Mouse (Mus musculus) limb, embryonic 11.5 days (tissue): ENCODE measurements around the gene Erg28. TPM values are rescaled to one million over a fixed set of nuclear protein-coding genes. Genes with fewer than 3 reads are reported as not detected.

ENCODE experiments used
- ATAC-seq: fragments of 200-750 bp; cut with Nextera tagmentation; 2 replicates; pipeline ENCODE4 v1.8.0; 2017; ENCODE audit warnings: low read depth; ENCODE audit not compliant: insufficient number of reproducible peaks, low FRiP score, low TSS enrichment
- DNase-seq: peaks from one replicate; pipeline ENCODE4 v3.0.0-alpha.2; 2015; ENCODE audit warnings: low spot score
- H3K27ac ChIP-seq: fragments of 300-500 bp; sonication (generic); replicated peaks from 2 replicates; pipeline ENCODE4 v1.5.1; 2014; ENCODE audit warnings: low read depth, mild to moderate bottlenecking, low read length
- H3K27me3 ChIP-seq: fragments of 300-500 bp; sonication (generic); 2 replicates; pipeline ENCODE4 v1.6.1; 2014; ENCODE audit warnings: mild to moderate bottlenecking, low read length, mixed read lengths; ENCODE audit not compliant: control insufficient read depth, insufficient read depth
- H3K36me3 ChIP-seq: fragments of 300-500 bp; sonication (generic); 2 replicates; pipeline ENCODE4 v1.6.1; 2014; ENCODE audit warnings: mild to moderate bottlenecking, low read length, moderate library complexity, mixed read lengths; ENCODE audit not compliant: control insufficient read depth, insufficient read depth
- H3K4me1 ChIP-seq: fragments of 300-500 bp; sonication (generic); 2 replicates; pipeline ENCODE4 v1.6.1; 2014; ENCODE audit warnings: low read length, mixed read lengths; ENCODE audit not compliant: control insufficient read depth, insufficient read depth
- H3K4me2 ChIP-seq: fragments of 300-500 bp; sonication (generic); 2 replicates; pipeline ENCODE4 v1.6.1; 2014; ENCODE audit warnings: low read depth, mild to moderate bottlenecking, moderate library complexity; ENCODE audit not compliant: severe bottlenecking
- H3K4me3 ChIP-seq: fragments of 300-500 bp; sonication (generic); 2 replicates; pipeline ENCODE4 v1.5.1; 2014; ENCODE audit warnings: low read depth, low read length
- H3K9ac ChIP-seq: fragments of 300-500 bp; sonication (generic); 2 replicates; pipeline ENCODE4 v1.6.1; 2014; ENCODE audit warnings: mild to moderate bottlenecking, low read length
- H3K9me3 ChIP-seq: fragments of 300-500 bp; sonication (generic); 2 replicates; pipeline ENCODE4 v1.6.1; 2016; ENCODE audit warnings: low read length; ENCODE audit not compliant: control insufficient read depth
- WGBS: fragments of 180-500 bp; shearing (Covaris S2); extraction: QIAGEN DNeasy Blood & Tissue Kit; methylation state at CpG from one replicate; pipeline ENCODE4 v1.1.7; 2014; 5-methylcytosine and 5-hydroxymethylcytosine counted together
- polyA plus RNA-seq: library from polyadenylated mRNA; unstranded; fragments of >200 nt; fragmentation: Nextera tagmentation; extraction: Ambion mirVana; gene quantifications from 2 replicates; pipeline ENCODE4 v1.2.1, GENCODE M21; 2014

Gene Erg28
- polyA plus RNA-seq, 1 experiment from 2014 or later: 111 TPM

DNA sequence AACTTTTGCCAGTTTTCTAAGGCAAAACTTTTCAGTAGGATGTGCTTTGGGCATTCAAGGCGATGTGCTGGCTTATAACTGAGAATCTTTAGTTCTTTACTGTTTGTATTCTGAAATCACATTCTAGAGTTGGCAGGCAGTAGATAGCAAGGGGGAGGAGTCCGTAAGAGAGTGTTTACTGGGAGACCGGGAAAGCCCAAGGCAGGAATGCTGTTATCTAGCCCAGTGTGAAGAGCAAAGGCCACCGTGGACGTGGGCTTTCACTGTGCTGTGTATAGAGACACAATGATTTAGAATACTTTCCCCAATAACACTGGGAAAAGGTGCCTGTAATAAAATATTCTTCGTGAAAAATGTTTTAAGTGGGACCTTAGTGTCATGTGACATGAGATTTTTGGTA, 14.6 kb downstream of the Erg28 start:
- 59% methylated on average over 6 of the region's 6 CpGs for WGBS
- Histone ChIP-seq H3K4me2 (no peak overlapping the region), H3K27me3 (no peaks in the 10 kb centered on the region), H3K9me3 (no peaks in the 10 kb centered on the region), H3K36me3 (peaks cover 8% of the 10 kb centered on the region; the same call in 1 of the 2 replicates), H3K9ac (no peak overlapping the region), H3K4me1 (no peaks in the 10 kb centered on the region), H3K27ac (no peak overlapping the region), H3K4me3 (no peak overlapping the region)
- ATAC-seq: no peak
- DNase-seq: no peak

- no peaks in the 10 kb centered on the region for H3K4me1 ChIP-seq
- no peaks in the 10 kb centered on the region for H3K9me3 ChIP-seq
- DNase-seq (no peak), ATAC-seq (no peak)
- WGBS: 37% methylated on average over 9 of the region's 9 CpGs
- no peak overlapping the region for H3K4me3 ChIP-seq
- no peak overlapping the region for H3K9ac ChIP-seq
- H3K27ac ChIP-seq: no peak overlapping the region
- no peak overlapping the region for H3K4me2 ChIP-seq
- H3K36me3 ChIP-seq: no peaks in the 10 kb centered on the region
- no peaks in the 10 kb centered on the region for H3K27me3 ChIP-seq
Measured at GRCm38 (mm10) chr12:85800031-85800430, 24.3 kb downstream of the Erg28 start.

GRCm38 (mm10) chr12:85795551-85795950, 28.8 kb downstream of the Erg28 start:
- Histone ChIP-seq H3K27me3 (no peaks in the 10 kb centered on the region), H3K9ac (no peak overlapping the region), H3K4me3 (no peak overlapping the region), H3K36me3 (no peaks in the 10 kb centered on the region), H3K27ac (no peak overlapping the region), H3K4me2 (no peak overlapping the region), H3K4me1 (no peaks in the 10 kb centered on the region), H3K9me3 (no peaks in the 10 kb centered on the region)
- no peak for DNase-seq
- WGBS: 86% methylated on average over 1 of the region's 1 CpGs
- no peak for ATAC-seq

DNA sequence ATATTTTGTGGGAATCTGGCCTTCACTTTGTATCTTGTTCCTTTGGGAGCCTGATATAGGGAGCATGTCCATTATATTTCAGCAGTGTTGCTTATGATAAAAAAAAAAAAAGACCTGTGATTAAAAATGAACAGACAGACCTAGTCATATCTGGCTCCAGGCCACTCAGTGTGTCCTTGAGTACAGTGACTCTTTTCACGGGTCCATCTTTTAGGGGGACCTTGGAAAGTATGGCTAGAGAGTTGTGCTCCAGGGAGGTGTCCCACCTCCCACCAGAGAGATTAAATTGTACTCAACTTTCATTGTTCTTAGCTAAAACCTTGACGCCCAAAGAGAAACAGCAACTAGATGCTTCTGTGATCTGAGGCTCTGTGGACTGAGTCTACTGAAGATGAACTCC, 30.3 kb downstream of the Erg28 start:
- 83% methylated on average over 2 of the region's 2 CpGs for WGBS
- Histone ChIP-seq H3K4me3 (no peak overlapping the region), H3K27ac (no peak overlapping the region), H3K36me3 (no peaks in the 10 kb centered on the region), H3K4me2 (no peak overlapping the region), H3K27me3 (no peaks in the 10 kb centered on the region), H3K9ac (no peak overlapping the region), H3K9me3 (no peaks in the 10 kb centered on the region), H3K4me1 (no peaks in the 10 kb centered on the region)
- DNase-seq (no peak), ATAC-seq (no peak)

DNA sequence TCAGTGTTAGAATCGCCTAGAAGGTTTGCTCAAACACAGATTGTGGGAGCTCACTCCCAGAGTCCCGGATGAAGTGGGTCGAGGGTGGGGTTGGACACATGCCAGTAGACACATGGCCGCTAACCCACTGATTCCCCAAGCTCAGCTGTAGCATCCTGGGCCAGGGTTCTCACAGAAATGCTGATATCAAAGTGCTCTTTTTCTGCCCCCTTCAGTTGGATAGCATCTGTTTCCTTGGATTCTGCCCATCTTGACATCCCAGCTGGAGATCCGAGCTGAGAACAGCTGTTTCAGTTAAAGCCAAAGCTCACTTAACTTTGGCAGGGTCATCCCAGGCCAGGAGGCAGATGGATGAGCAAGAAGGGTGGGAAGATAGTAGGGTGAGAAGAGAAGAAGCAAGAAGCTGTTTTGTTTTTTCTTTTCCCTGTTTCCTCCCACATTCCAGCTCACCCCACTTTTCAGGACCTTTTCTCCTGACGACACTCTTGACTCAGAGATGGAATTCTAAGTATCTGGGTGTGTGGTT, 31.5 kb downstream of the Erg28 start:
- WGBS: 73% methylated on average over 6 of the region's 6 CpGs
- no peaks in the 10 kb centered on the region for H3K9me3 ChIP-seq
- H3K4me1 ChIP-seq: no peaks in the 10 kb centered on the region
- no peak overlapping the region for H3K4me2 ChIP-seq
- no peak for ATAC-seq
- no peak overlapping the region for H3K27ac ChIP-seq
- no peaks in the 10 kb centered on the region for H3K36me3 ChIP-seq
- H3K4me3 ChIP-seq: no peak overlapping the region
- H3K9ac ChIP-seq: no peak overlapping the region
- no peaks in the 10 kb centered on the region for H3K27me3 ChIP-seq
- no peak for DNase-seq

GRCm38 (mm10) chr12:85792158-85792557, 32.2 kb downstream of the Erg28 start:
- Histone ChIP-seq H3K36me3 (no peaks in the 10 kb centered on the region), H3K4me2 (no peak overlapping the region), H3K9me3 (no peaks in the 10 kb centered on the region), H3K4me1 (no peaks in the 10 kb centered on the region), H3K9ac (no peak overlapping the region), H3K27ac (no peak overlapping the region), H3K4me3 (no peak overlapping the region), H3K27me3 (no peaks in the 10 kb centered on the region)
- 83% methylated on average over 4 of the region's 4 CpGs for whole genome bisulfite sequencing
- DNase-seq (no peak), ATAC-seq (no peak)

DNA sequence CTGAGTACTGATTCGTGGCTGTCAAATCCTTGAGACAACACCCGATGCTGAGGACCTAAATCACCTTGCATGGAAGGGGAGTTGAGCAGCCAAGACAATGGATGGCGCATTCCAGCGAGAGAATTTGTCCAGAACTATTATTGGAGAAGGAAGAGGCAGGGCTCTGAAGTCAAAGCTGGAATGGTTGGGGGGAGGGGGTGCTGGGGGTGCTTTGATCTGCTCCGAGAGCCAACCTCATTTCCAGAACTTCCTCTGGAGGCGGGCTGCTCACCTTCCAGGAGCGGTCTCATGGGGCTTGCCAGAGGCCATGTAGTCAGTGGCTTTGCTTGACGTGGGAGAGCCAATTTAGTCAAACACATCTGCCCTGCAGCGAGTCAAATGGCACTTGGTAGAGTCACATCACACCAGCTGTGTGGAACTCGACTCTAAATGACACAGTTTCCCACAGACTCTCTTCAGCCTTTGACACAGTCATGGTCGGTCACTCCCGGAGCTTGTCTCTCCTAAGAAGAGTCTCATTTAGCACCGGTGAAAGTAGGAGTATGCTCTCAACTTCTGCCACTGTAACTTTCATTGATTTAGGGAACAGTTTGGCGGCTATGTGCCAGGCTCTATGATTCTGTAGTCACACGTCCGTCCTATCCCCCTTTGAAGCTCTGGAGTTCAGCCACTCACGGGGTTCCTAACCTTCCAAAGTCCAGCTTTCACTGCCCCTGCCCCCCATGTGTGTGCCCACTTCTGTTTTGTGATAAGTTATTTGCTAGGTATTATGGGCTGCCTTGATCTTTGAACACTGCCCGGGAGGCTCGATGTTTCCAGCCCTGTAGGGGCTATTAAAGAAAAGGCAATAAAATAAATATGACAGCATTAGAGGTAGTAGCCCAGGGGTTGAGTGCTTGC, 39.2 kb downstream of the Erg28 start:
- Histone ChIP-seq H3K4me1 (no peaks in the 10 kb centered on the region; the same call in 1 of the 2 replicates), H3K27me3 (no peaks in the 10 kb centered on the region), H3K27ac (no peak overlapping the region), H3K36me3 (no peaks in the 10 kb centered on the region), H3K4me2 (no peak overlapping the region), H3K4me3 (no peak overlapping the region), H3K9me3 (no peaks in the 10 kb centered on the region), H3K9ac (no peak overlapping the region)
- 45% methylated on average over 19 of the region's 19 CpGs for WGBS
- DNase-seq (peak; percentile 43), ATAC-seq (no peak)

DNA sequence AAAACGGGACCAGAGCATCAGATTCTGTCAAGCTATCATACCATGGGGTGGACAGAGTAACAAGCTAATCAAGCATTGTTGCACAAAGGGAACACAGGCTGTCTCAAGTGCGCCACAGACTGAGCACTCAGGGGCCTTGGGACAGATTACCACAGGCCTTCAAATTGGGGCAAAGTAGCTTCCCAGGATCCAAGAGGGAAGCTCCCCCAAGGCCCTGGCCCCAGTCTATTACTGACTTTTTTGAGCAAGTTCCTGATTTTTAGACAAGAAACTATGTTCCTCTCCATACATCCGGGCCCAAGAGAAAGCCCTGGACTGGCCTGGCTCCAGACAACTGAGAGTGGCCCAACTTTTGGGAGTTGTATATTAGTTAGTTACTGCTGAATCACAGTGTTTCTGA, 42.7 kb downstream of the Erg28 start:
- no peaks in the 10 kb centered on the region for H3K27me3 ChIP-seq
- ATAC-seq (no peak), DNase-seq (no peak)
- H3K9me3 ChIP-seq: no peaks in the 10 kb centered on the region
- H3K4me3 ChIP-seq: no peak overlapping the region
- H3K4me1 ChIP-seq: no peaks in the 10 kb centered on the region; the same call in 1 of the 2 replicates
- no peak overlapping the region for H3K9ac ChIP-seq
- H3K36me3 ChIP-seq: no peaks in the 10 kb centered on the region
- WGBS: 87% methylated on average over 3 of the region's 3 CpGs
- H3K27ac ChIP-seq: no peak overlapping the region
- no peak overlapping the region for H3K4me2 ChIP-seq
